Mouse (Mus musculus) heart, adult 2 months (tissue): ENCODE results near the gene Hsd17b6. TPM values are rescaled to one million over a fixed set of nuclear protein-coding genes. Genes with fewer than 3 reads are reported as not detected.
A peak's percentile ranks its signal among the peaks of the same experiment; 100 is the strongest.

Experiments used
- DNase-seq, 2 experiments: peaks; one replicate each; pipeline ENCODE4 v3.0.0; 2021
- H3K27ac ChIP-seq: fragments of 200-600 bp; 2 replicates; pipeline ENCODE4 v1.8.1; 2022
- H3K27me3 ChIP-seq: fragments of 200-500 bp; 2 replicates; pipeline ENCODE4 v1.6.1; 2012; ENCODE audit warnings: mild to moderate bottlenecking, low read length, inconsistent platforms, mixed read lengths; ENCODE audit not compliant: control insufficient read depth, insufficient read depth
- H3K36me3 ChIP-seq: fragments of 200-500 bp; 2 replicates; pipeline ENCODE4 v1.6.1; 2012; ENCODE audit warnings: low read length, inconsistent platforms; ENCODE audit not compliant: control insufficient read depth, insufficient read depth
- H3K4me1 ChIP-seq: fragments of 200-500 bp; 2 replicates; pipeline ENCODE4 v1.6.1; 2011; ENCODE audit warnings: low read length; ENCODE audit not compliant: control insufficient read depth, insufficient read depth
- H3K4me3 ChIP-seq: fragments of 200-600 bp; 2 replicates; pipeline ENCODE4 v1.8.1; 2022
- H3K79me2 ChIP-seq: fragments of 200-500 bp; replicated peaks from 2 replicates; pipeline ENCODE4 v1.6.1; 2012; ENCODE audit warnings: mild to moderate bottlenecking, inconsistent platforms, low read length, moderate library complexity, mixed read lengths; ENCODE audit not compliant: control insufficient read depth, insufficient read depth
- H3K9ac ChIP-seq: fragments of 200-500 bp; 2 replicates; pipeline ENCODE4 v1.6.1; 2012; ENCODE audit warnings: low read depth, mild to moderate bottlenecking, control low read depth, inconsistent platforms, low read length, mixed read lengths
- CTCF ChIP-seq: fragments of 200-600 bp; IDR thresholded peaks from 2 replicates; pipeline ENCODE4 v1.8.1; 2022; ENCODE audit warnings: antibody characterized with exemption, mild to moderate bottlenecking, moderate library complexity
- EP300 ChIP-seq: fragments of 200-500 bp; IDR thresholded peaks from 2 replicates; pipeline ENCODE4 v1.6.1; 2011; ENCODE audit warnings: low read depth, low read length, control low read depth; ENCODE audit not compliant: insufficient read depth
- POLR2A ChIP-seq: fragments of 200-500 bp; IDR thresholded peaks from 2 replicates; pipeline ENCODE4 v1.6.1; 2011; ENCODE audit warnings: mild to moderate bottlenecking, low read depth, low read length, control low read depth; ENCODE audit not compliant: insufficient read depth
- WGBS: fragments of 180-500 bp; shearing (Covaris S2); methylation state at CpG from one replicate; pipeline ENCODE4 v1.1.7; 2018; 5-methylcytosine and 5-hydroxymethylcytosine counted together
- intact Hi-C: fragments of 180-260 bp; cut with DNase I; formaldehyde crosslinking; loops from one replicate; pipeline ENCODE4 v1.15.1; 2025
- polyA plus RNA-seq: library from polyadenylated mRNA; depleted of rRNA; stranded (reverse); fragments of >200 nt; gene quantifications from 2 replicates; pipeline ENCODE4 v1.2.3, GENCODE M21; 2012
- total RNA-seq, 2 experiments: library from RNA; stranded (reverse); gene quantifications; 2 replicates each; pipeline ENCODE4 v1.2.3; 2021

Gene Hsd17b6
- total and polyA plus RNA-seq, 3 experiments = not detected

- intact Hi-C loops = no loop called here
- WGBS = 70% methylated on average over 3 of the region's 3 CpGs
- Histone ChIP-seq H3K27me3 (no peaks in the 10 kb centered on the region), H3K27ac (no peak overlapping the region), H3K36me3 (no peaks in the 10 kb centered on the region), H3K9ac (no peak overlapping the region), H3K4me3 (no peak overlapping the region), H3K4me1 (no peaks in the 10 kb centered on the region), H3K79me2 (no peaks in the 10 kb centered on the region)
- TF ChIP-seq POLR2A = no peak
- no peak for TF ChIP-seq CTCF
- no peak for TF ChIP-seq EP300
- no peak for DNase-seq
These were observed 33.3 kb downstream of the Hsd17b6 start for GRCm38 (mm10) chr10:127974062-127974461.

DNA sequence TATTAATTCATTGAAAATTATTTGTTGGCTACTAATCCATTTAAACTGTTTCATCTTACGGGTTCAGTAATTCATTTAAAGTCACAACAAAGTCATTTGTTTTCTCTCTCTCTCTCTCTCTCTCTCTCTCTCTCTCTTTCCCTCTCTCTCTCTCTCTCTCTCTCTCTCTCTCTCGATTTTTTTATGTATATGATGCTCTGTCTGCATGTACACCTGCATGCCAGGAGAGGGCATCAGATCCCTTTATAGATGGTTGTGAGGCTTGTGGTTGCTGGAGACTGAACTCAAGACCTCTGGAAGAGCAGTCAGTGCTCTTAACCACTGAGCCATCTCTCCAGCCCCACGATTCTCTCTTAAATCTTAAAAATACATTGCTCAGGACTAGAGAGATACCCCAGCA, 36.3 kb downstream of the Hsd17b6 start:
- intact Hi-C loops = no loop called here
- H3K4me1 ChIP-seq = no peaks in the 10 kb centered on the region
- no peak overlapping the region for H3K4me3 ChIP-seq
- H3K9ac ChIP-seq = no peak overlapping the region
- TF ChIP-seq POLR2A (no peak), CTCF (no peak), EP300 (no peak)
- 60% methylated on average over 3 of the region's 3 CpGs for WGBS
- no peaks in the 10 kb centered on the region for H3K36me3 ChIP-seq
- no peak overlapping the region for H3K27ac ChIP-seq
- DNase-seq = no peak
- no peaks in the 10 kb centered on the region for H3K79me2 ChIP-seq
- no peaks in the 10 kb centered on the region for H3K27me3 ChIP-seq

- no peak overlapping the region for H3K27ac ChIP-seq
- no peaks in the 10 kb centered on the region for H3K36me3 ChIP-seq
- H3K27me3 ChIP-seq = no peaks in the 10 kb centered on the region
- no peaks in the 10 kb centered on the region for H3K79me2 ChIP-seq
- no peaks in the 10 kb centered on the region for H3K4me1 ChIP-seq
- H3K4me3 ChIP-seq = no peak overlapping the region
- TF ChIP-seq POLR2A (no peak), CTCF (no peak), EP300 (no peak)
- intact Hi-C loops = no loop called here
- H3K9ac ChIP-seq = no peak overlapping the region
- DNase-seq = no peak
- WGBS = 44% methylated on average over 3 of the region's 3 CpGs
These were observed 37.0 kb downstream of the Hsd17b6 start for GRCm38 (mm10) chr10:127970359-127970831.

DNA sequence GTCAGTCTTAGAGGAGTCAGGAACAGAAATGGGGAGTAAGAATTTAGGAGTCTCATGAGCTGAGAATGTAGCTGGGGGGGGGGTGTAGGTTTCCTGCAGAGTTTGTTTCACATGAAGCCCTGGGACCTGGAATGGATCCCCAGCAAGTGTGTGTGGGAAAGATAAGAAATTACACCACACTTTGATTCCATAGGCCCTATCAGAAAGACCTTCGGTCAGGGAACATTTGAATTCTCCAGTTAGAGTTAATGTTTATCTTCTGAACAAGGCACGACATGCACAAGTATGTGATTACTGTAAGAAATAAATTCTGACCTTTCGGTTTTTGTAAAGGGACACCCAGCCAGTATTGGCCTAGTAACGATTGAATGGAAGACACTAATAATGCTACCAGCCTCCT, 37.6 kb downstream of the Hsd17b6 start:
- Histone ChIP-seq H3K36me3 (no peaks in the 10 kb centered on the region), H3K27me3 (no peaks in the 10 kb centered on the region), H3K4me1 (peaks cover 1% of the 10 kb centered on the region; the same call in 1 of the 2 replicates), H3K9ac (no peak overlapping the region), H3K4me3 (no peak overlapping the region), H3K27ac (no peak overlapping the region), H3K79me2 (no peaks in the 10 kb centered on the region)
- intact Hi-C loops = no loop called here
- no peak for DNase-seq
- TF ChIP-seq CTCF = no peak
- TF ChIP-seq POLR2A = no peak
- TF ChIP-seq EP300 = no peak
- 47% methylated on average over 4 of the region's 4 CpGs for WGBS

GRCm38 (mm10) chr10:127966506-127966905, 40.9 kb downstream of the Hsd17b6 start:
- Histone ChIP-seq H3K4me1 (peaks cover 3% of the 10 kb centered on the region; the same call in 1 of the 2 replicates), H3K79me2 (no peaks in the 10 kb centered on the region), H3K4me3 (no peak overlapping the region), H3K27me3 (no peaks in the 10 kb centered on the region), H3K36me3 (no peaks in the 10 kb centered on the region), H3K27ac (no peak overlapping the region), H3K9ac (no peak overlapping the region)
- intact Hi-C loops = no loop called here
- 81% methylated on average over 6 of the region's 6 CpGs for WGBS
- no peak for DNase-seq
- TF ChIP-seq EP300 (no peak), CTCF (no peak), POLR2A (no peak)

DNA sequence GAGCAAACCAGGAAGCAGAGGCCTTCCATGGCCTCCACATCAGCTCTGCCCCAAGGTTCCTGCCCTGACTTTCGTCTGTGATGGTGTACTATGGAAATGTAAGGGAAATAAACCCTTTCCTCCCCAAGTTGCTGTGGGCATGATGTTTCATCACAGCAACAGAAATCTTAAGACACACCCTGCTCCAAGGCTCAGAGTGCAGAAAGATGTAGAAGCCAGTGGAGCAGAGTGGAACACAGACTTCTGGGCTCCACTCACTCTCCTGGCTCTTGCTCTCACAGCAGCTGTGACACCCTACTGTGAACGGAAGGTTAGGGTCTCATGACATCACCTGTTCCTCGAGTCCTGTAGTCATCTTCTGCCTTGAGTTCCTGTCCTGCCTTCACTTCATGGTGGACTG, 43.4 kb downstream of the Hsd17b6 start:
- H3K4me1 ChIP-seq = peaks cover 3% of the 10 kb centered on the region; the same call in 1 of the 2 replicates
- H3K27me3 ChIP-seq = no peaks in the 10 kb centered on the region
- TF ChIP-seq CTCF = no peak
- no peak for TF ChIP-seq POLR2A
- no peak for TF ChIP-seq EP300
- no peaks in the 10 kb centered on the region for H3K36me3 ChIP-seq
- no peak for DNase-seq
- intact Hi-C loops = no loop called here
- H3K9ac ChIP-seq = no peak overlapping the region
- H3K4me3 ChIP-seq = no peak overlapping the region
- H3K27ac ChIP-seq = peak overlapping the region; percentile 60
- 60% methylated on average over 3 of the region's 3 CpGs for WGBS
- no peaks in the 10 kb centered on the region for H3K79me2 ChIP-seq
